Mouse (Mus musculus): Measurements from ENCODE around the gene Apela. TPM values are rescaled to one million over a fixed set of nuclear protein-coding genes. Genes with fewer than 3 reads are reported as not detected.
A peak's percentile ranks its signal among the peaks of the same experiment; 100 is the strongest.

Apela gene
- polyA plus RNA-seq (2016; fragmentation: Nextera tagmentation; extraction: Ambion mirVana): 1.8 and 2.4 TPM in 2 replicates

- under 1% methylated on average over 8 of the region's 8 CpGs for WGBS
- DNase-seq (ENCODE audit: low spot score): peak; percentile 65
- H3K27me3 ChIP-seq (ENCODE audit: low read depth, poor library complexity, severe bottlenecking): no peaks in the 10 kb centered on the region
- no peaks in the 10 kb centered on the region for H3K9me3 ChIP-seq (replicated peaks)
- H3K36me3 ChIP-seq: no peaks in the 10 kb centered on the region
- peaks cover 43% of the 10 kb centered on the region for H3K4me1 ChIP-seq
- peak within 1 kb of the TSS; percentile 51 for H3K4me3 ChIP-seq
- peak within 1 kb of the TSS; percentile 78 for H3K27ac ChIP-seq
Measured at GRCm38 (mm10) chr8:65037117-65037533, at the start of gene Apela. Apela (minus strand) TSS chr8:65037336.

- no peak overlapping the region for H3K27ac ChIP-seq
- 83% methylated on average over 2 of the region's 2 CpGs for WGBS
- DNase-seq (ENCODE audit: low spot score): no peak
- H3K4me3 ChIP-seq: no peak overlapping the region
- no peaks in the 10 kb centered on the region for H3K27me3 ChIP-seq (ENCODE audit: low read depth, poor library complexity, severe bottlenecking)
- no peaks in the 10 kb centered on the region for H3K4me1 ChIP-seq
- H3K36me3 ChIP-seq: no peaks in the 10 kb centered on the region
- H3K9me3 ChIP-seq (replicated peaks): no peaks in the 10 kb centered on the region
Measured at GRCm38 (mm10) chr8:65085680-65086079, 48.5 kb upstream of the Apela start.

- Histone ChIP-seq H3K4me3 (no peak overlapping the region), H3K27me3 (ENCODE audit: low read depth, poor library complexity, severe bottlenecking) (no peaks in the 10 kb centered on the region), H3K4me1 (no peaks in the 10 kb centered on the region), H3K9me3 (replicated peaks) (no peaks in the 10 kb centered on the region), H3K27ac (no peak overlapping the region), H3K36me3 (no peaks in the 10 kb centered on the region)
- DNase-seq (ENCODE audit: low spot score): no peak
- WGBS: 90% methylated on average over 9 of the region's 9 CpGs
Measured at GRCm38 (mm10) chr8:65080731-65081130, 43.6 kb upstream of the Apela start.

- no peaks in the 10 kb centered on the region for H3K4me1 ChIP-seq
- H3K4me3 ChIP-seq: no peak within 1 kb of the TSS
- 81% methylated on average over 2 of the region's 2 CpGs for WGBS
- no peaks in the 10 kb centered on the region for H3K27me3 ChIP-seq (ENCODE audit: low read depth, poor library complexity, severe bottlenecking)
- no peaks in the 10 kb centered on the region for H3K36me3 ChIP-seq
- H3K27ac ChIP-seq: no peak within 1 kb of the TSS
- H3K9me3 ChIP-seq (replicated peaks): no peaks in the 10 kb centered on the region
- no peak for DNase-seq (ENCODE audit: low spot score)
Measured at GRCm38 (mm10) chr8:65074733-65075132, 37.6 kb upstream of the Apela start, which contains the start of gene Gm10663. Gm10663 (plus strand) TSS chr8:65075033.

GRCm38 (mm10) chr8:65070996-65071395 is 33.9 kb upstream of the Apela start:
- Histone ChIP-seq H3K9me3 (replicated peaks) (no peaks in the 10 kb centered on the region), H3K36me3 (no peaks in the 10 kb centered on the region), H3K4me3 (no peak overlapping the region), H3K27me3 (ENCODE audit: low read depth, poor library complexity, severe bottlenecking) (no peaks in the 10 kb centered on the region), H3K27ac (no peak overlapping the region), H3K4me1 (peaks cover 7% of the 10 kb centered on the region)
- no peak for DNase-seq (ENCODE audit: low spot score)
- WGBS: 76% methylated on average over 4 of the region's 4 CpGs

- no peak overlapping the region for H3K27ac ChIP-seq
- DNase-seq (ENCODE audit: low spot score): no peak
- no peak overlapping the region for H3K4me3 ChIP-seq
- H3K4me1 ChIP-seq: peaks cover 7% of the 10 kb centered on the region
- H3K9me3 ChIP-seq (replicated peaks): no peaks in the 10 kb centered on the region
- no peaks in the 10 kb centered on the region for H3K27me3 ChIP-seq (ENCODE audit: low read depth, poor library complexity, severe bottlenecking)
- WGBS: 90% methylated on average over 4 of the region's 4 CpGs
- H3K36me3 ChIP-seq: no peaks in the 10 kb centered on the region
Measured at GRCm38 (mm10) chr8:65068473-65068819, 31.3 kb upstream of the Apela start.

- H3K9me3 ChIP-seq (replicated peaks): no peaks in the 10 kb centered on the region
- H3K4me1 ChIP-seq: peaks cover 7% of the 10 kb centered on the region
- H3K27me3 ChIP-seq (ENCODE audit: low read depth, poor library complexity, severe bottlenecking): no peaks in the 10 kb centered on the region
- no peak overlapping the region for H3K4me3 ChIP-seq
- no peak for DNase-seq (ENCODE audit: low spot score)
- no peak overlapping the region for H3K27ac ChIP-seq
- WGBS: 40% methylated on average over 10 of the region's 10 CpGs
- no peaks in the 10 kb centered on the region for H3K36me3 ChIP-seq
Measured at GRCm38 (mm10) chr8:65067694-65068472, 30.7 kb upstream of the Apela start.

- Histone ChIP-seq H3K4me1 (peaks cover 7% of the 10 kb centered on the region), H3K36me3 (no peaks in the 10 kb centered on the region), H3K9me3 (replicated peaks) (no peaks in the 10 kb centered on the region), H3K27ac (no peak overlapping the region), H3K27me3 (ENCODE audit: low read depth, poor library complexity, severe bottlenecking) (no peaks in the 10 kb centered on the region), H3K4me3 (no peak overlapping the region)
- 92% methylated on average over 4 of the region's 4 CpGs for WGBS
- DNase-seq (ENCODE audit: low spot score): no peak
Measured at GRCm38 (mm10) chr8:65067031-65067430, 29.9 kb upstream of the Apela start.

- H3K4me3 ChIP-seq: no peak overlapping the region
- no peak overlapping the region for H3K27ac ChIP-seq
- no peaks in the 10 kb centered on the region for H3K27me3 ChIP-seq (ENCODE audit: low read depth, poor library complexity, severe bottlenecking)
- no peak for DNase-seq (ENCODE audit: low spot score)
- peaks cover 7% of the 10 kb centered on the region for H3K4me1 ChIP-seq
- no peaks in the 10 kb centered on the region for H3K9me3 ChIP-seq (replicated peaks)
- no peaks in the 10 kb centered on the region for H3K36me3 ChIP-seq
- 94% methylated on average over 3 of the region's 3 CpGs for WGBS
Measured at GRCm38 (mm10) chr8:65065622-65066021, 28.5 kb upstream of the Apela start.

GRCm38 (mm10) chr8:65064071-65064470 is 26.9 kb upstream of the Apela start:
- Histone ChIP-seq H3K27me3 (ENCODE audit: low read depth, poor library complexity, severe bottlenecking) (no peaks in the 10 kb centered on the region), H3K4me3 (no peak overlapping the region), H3K4me1 (peaks cover 7% of the 10 kb centered on the region), H3K36me3 (no peaks in the 10 kb centered on the region), H3K27ac (no peak overlapping the region), H3K9me3 (replicated peaks) (no peaks in the 10 kb centered on the region)
- DNase-seq (ENCODE audit: low spot score): no peak
- WGBS: 54% methylated on average over 2 of the region's 2 CpGs

GRCm38 (mm10) chr8:65062195-65062594 is 25.1 kb upstream of the Apela start:
- Histone ChIP-seq H3K27ac (no peak overlapping the region), H3K36me3 (no peaks in the 10 kb centered on the region), H3K27me3 (ENCODE audit: low read depth, poor library complexity, severe bottlenecking) (no peaks in the 10 kb centered on the region), H3K4me1 (no peaks in the 10 kb centered on the region), H3K9me3 (replicated peaks) (no peaks in the 10 kb centered on the region), H3K4me3 (no peak overlapping the region)
- 79% methylated on average over 4 of the region's 4 CpGs for WGBS
- DNase-seq (ENCODE audit: low spot score): no peak

GRCm38 (mm10) chr8:65056722-65057121 is 19.6 kb upstream of the Apela start:
- no peak for DNase-seq (ENCODE audit: low spot score)
- H3K4me1 ChIP-seq: peaks cover 25% of the 10 kb centered on the region
- no peaks in the 10 kb centered on the region for H3K27me3 ChIP-seq (ENCODE audit: low read depth, poor library complexity, severe bottlenecking)
- WGBS: 97% methylated on average over 4 of the region's 4 CpGs
- H3K36me3 ChIP-seq: no peaks in the 10 kb centered on the region
- no peaks in the 10 kb centered on the region for H3K9me3 ChIP-seq (replicated peaks)
- H3K27ac ChIP-seq: no peak overlapping the region
- H3K4me3 ChIP-seq: no peak overlapping the region

- Histone ChIP-seq H3K27me3 (ENCODE audit: low read depth, poor library complexity, severe bottlenecking) (no peaks in the 10 kb centered on the region), H3K27ac (peak overlapping the region; percentile 85), H3K36me3 (no peaks in the 10 kb centered on the region), H3K4me1 (peaks cover 25% of the 10 kb centered on the region), H3K4me3 (no peak overlapping the region), H3K9me3 (replicated peaks) (no peaks in the 10 kb centered on the region)
- peak; percentile 65 for DNase-seq (ENCODE audit: low spot score)
- WGBS: 15% methylated on average over 5 of the region's 5 CpGs
Measured at GRCm38 (mm10) chr8:65053968-65054367, 16.8 kb upstream of the Apela start.

- H3K4me3 ChIP-seq: no peak overlapping the region
Measured at GRCm38 (mm10) chr8:65053554-65053953, 16.4 kb upstream of the Apela start.

More at GRCm38 (mm10) chr8:65053554-65053953, 16.4 kb upstream of the Apela start:
- no peaks in the 10 kb centered on the region for H3K36me3 ChIP-seq
- WGBS: 46% methylated on average over 3 of the region's 3 CpGs
- no peaks in the 10 kb centered on the region for H3K27me3 ChIP-seq (ENCODE audit: low read depth, poor library complexity, severe bottlenecking)
- peaks cover 25% of the 10 kb centered on the region for H3K4me1 ChIP-seq
- DNase-seq (ENCODE audit: low spot score): no peak
- H3K27ac ChIP-seq: peak overlapping the region; percentile 85
- H3K9me3 ChIP-seq (replicated peaks): no peaks in the 10 kb centered on the region

Measured in limb, embryonic 10.5 days (tissue).